Mouse (Mus musculus) stomach, postnatal 0 days (tissue): ENCODE data around the gene Rap1gap.

Experiments used
- CTCF ChIP-seq: IDR thresholded peaks from 2 replicates; pipeline ENCODE4 v1.5.1; 2016; ENCODE audit warnings: antibody characterized with exemption, low read depth, mild to moderate bottlenecking, moderate library complexity
- EP300 ChIP-seq: optimal IDR thresholded peaks from 2 replicates; pipeline ENCODE3; 2016; ENCODE audit warnings: antibody characterized with exemption

DNA sequence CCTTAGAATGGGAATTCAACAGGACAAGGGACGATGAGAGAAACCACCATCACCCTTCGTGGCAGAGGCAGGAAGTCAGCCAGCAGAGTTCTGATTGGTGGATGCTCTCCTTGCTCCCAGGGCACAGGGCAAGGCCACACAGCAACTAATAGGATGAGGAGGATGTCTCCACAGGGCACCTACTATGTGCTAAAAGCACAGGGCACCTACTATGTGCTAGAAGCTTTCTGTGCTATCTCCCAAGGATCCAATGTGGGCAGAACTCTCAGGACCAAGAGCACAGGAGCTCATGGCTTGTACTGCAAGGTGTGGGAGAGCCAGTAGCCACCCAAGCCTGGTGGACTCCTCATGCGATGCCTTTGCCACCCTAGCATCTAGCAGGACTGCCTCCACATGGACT is 107.2 kb downstream of the Rap1gap start:
- TF ChIP-seq EP300 (no peak), CTCF (no peak)
